Mouse (Mus musculus): Measurements from ENCODE around the gene Erp44. TPM values are rescaled to one million over a fixed set of nuclear protein-coding genes. Genes with fewer than 3 reads are reported as not detected.

Gene Erp44
- polyA plus RNA-seq, 2 experiments: 14.3 to 36.5 TPM

DNA sequence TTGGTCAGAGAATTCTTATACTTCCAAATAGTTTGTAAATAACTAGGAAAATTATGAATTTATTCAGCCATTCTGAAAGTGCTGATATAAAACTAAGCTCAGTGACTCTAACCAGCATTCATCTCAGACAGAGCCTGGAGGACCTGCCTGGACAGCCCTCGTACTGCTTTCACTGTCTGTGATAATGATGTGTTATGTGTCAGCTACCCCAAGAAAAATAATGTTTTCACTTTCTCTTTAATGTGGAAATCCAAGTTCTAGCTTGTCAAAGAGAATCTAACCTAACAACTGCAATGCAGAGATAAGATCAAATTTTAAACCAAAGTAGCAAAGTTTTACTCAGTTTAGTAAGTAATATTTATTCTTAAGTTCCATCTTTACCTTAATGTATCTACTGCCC is 35.6 kb downstream of the Erp44 start:
- H3K9ac ChIP-seq (replicated peaks): no peak overlapping the region
- H3K9me3 ChIP-seq (ENCODE audit: control insufficient read depth, low read length): no peaks in the 10 kb centered on the region
- H3K4me1 ChIP-seq (replicated peaks; ENCODE audit: control insufficient read depth in 2 of 2, insufficient read depth in 2 of 2, low read length in 1 of 2): 0 out of 4 replicates have a peak, but pooled peaks cover 0 to 2% of the 10 kb centered on the region in 2 experiments
- TF ChIP-seq EP300 (IDR thresholded peaks at IDR 0.05; ENCODE audit: low read depth) (no peak), CTCF (IDR thresholded peaks at IDR 0.05; ENCODE audit: low read depth) (no peak)
- ATAC-seq (ENCODE audit: insufficient read depth) (no peak), DNase-seq (ENCODE audit: low read depth in 3 of 3, low spot score in 3 of 3) (no peak)
- H3K27ac ChIP-seq: no peak overlapping the region
- no peak overlapping the region for H3K4me3 ChIP-seq (ENCODE audit: insufficient read depth in 1 of 2, low read depth in 2 of 2, low read length in 2 of 2)
- 73% methylated on average over 1 of the region's 1 CpGs for WGBS (ENCODE audit: insufficient replicate concordance)
- no peaks in the 10 kb centered on the region for H3K27me3 ChIP-seq (ENCODE audit: control insufficient read depth, insufficient read depth, low read length)
- no peaks in the 10 kb centered on the region for H3K36me3 ChIP-seq (replicated peaks; ENCODE audit: control insufficient read depth, insufficient read depth, low read depth)
- H3K4me2 ChIP-seq (ENCODE audit: low read depth): no peak overlapping the region

DNA sequence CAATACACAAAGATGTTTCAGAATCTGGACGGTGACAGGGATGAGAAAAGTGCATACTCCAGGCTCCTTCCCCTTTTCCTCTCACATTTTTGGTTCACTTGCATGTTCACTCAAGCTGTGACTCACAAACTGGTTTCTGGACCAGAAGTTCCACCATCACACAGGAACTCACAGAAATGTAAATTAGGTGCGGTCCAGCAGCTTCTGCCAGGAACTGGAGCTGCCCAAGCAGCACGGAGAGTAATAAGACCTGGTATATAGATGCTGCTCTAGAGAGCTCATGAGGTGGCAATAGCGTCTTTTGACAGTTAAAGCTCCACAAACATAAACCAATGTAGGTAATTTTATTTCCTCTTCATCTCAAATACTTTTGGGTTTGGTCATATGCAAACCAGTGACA is 36.9 kb downstream of the Erp44 start:
- DNase-seq (ENCODE audit: low read depth in 3 of 3, low spot score in 3 of 3) (no peak), ATAC-seq (ENCODE audit: insufficient read depth) (no peak)
- Histone ChIP-seq H3K27ac (no peak overlapping the region), H3K4me1 (replicated peaks; ENCODE audit: control insufficient read depth in 2 of 2, insufficient read depth in 2 of 2, low read length in 1 of 2) (0 out of 4 replicates have a peak, but pooled peaks cover 0 to 2% of the 10 kb centered on the region in 2 experiments), H3K27me3 (ENCODE audit: control insufficient read depth, insufficient read depth, low read length) (no peaks in the 10 kb centered on the region), H3K9me3 (ENCODE audit: control insufficient read depth, low read length) (no peaks in the 10 kb centered on the region), H3K36me3 (replicated peaks; ENCODE audit: control insufficient read depth, insufficient read depth, low read depth) (no peaks in the 10 kb centered on the region), H3K9ac (replicated peaks) (no peak overlapping the region), H3K4me3 (ENCODE audit: insufficient read depth in 1 of 2, low read depth in 2 of 2, low read length in 2 of 2) (no peak overlapping the region), H3K4me2 (ENCODE audit: low read depth) (no peak overlapping the region)
- 86% methylated on average over 4 of the region's 4 CpGs for WGBS (ENCODE audit: insufficient replicate concordance)
- TF ChIP-seq CTCF (IDR thresholded peaks at IDR 0.05; ENCODE audit: low read depth): no peak
- TF ChIP-seq EP300 (IDR thresholded peaks at IDR 0.05; ENCODE audit: low read depth): no peak

DNA sequence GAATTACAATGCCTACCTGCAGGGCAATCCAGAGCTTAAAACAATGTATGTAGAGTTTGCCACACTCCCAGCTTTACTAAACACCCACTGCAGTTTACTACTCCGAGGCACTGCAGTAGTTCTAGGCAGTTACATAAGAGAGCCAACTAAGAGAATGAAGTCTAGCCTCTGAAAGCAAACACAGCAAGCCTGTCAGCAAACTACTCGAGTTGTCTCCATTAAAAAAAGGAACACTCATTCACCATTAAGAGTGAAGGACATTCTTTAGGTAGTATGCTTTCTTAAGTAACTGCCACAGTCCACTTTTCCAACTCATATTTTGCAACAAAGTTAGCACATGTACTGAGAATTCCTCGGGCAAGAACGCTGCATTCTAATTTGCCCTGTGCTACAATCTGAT is 40.3 kb downstream of the Erp44 start:
- Histone ChIP-seq H3K9ac (replicated peaks) (no peak overlapping the region), H3K27ac (no peak overlapping the region), H3K4me3 (ENCODE audit: insufficient read depth in 1 of 2, low read depth in 2 of 2, low read length in 2 of 2) (no peak overlapping the region), H3K4me2 (ENCODE audit: low read depth) (no peak overlapping the region), H3K4me1 (replicated peaks; ENCODE audit: control insufficient read depth in 2 of 2, insufficient read depth in 2 of 2, low read length in 1 of 2) (no peaks in the 10 kb centered on the region), H3K9me3 (ENCODE audit: control insufficient read depth, low read length) (no peaks in the 10 kb centered on the region), H3K36me3 (replicated peaks; ENCODE audit: control insufficient read depth, insufficient read depth, low read depth) (peaks cover 2% of the 10 kb centered on the region; the same call in 1 of the 2 replicates), H3K27me3 (ENCODE audit: control insufficient read depth, insufficient read depth, low read length) (no peaks in the 10 kb centered on the region)
- no peak for DNase-seq (ENCODE audit: low read depth in 3 of 3, low spot score in 3 of 3)
- ATAC-seq (ENCODE audit: insufficient read depth): no peak
- TF ChIP-seq CTCF (IDR thresholded peaks at IDR 0.05; ENCODE audit: low read depth): no peak
- TF ChIP-seq EP300 (IDR thresholded peaks at IDR 0.05; ENCODE audit: low read depth): no peak
- WGBS (ENCODE audit: insufficient replicate concordance): 73% methylated on average over 4 of the region's 4 CpGs

DNA sequence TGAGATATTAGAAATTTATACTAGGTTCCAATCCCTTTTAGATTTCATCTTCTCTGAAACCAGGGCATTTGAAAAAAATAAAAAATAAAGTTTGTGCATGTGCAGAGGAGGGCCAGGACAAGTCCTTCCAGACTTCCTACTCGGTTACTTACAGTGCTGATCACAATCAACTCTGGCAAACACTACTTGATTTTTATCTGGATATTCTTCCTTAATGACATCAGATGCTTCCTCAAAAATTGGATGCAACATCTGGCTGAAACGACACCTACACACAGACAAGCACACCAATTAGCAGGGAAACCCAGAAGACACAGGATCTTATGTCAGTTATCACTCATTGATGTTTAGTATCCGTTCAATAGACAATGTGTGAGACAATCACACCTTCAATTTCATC is 42.6 kb downstream of the Erp44 start:
- Histone ChIP-seq H3K36me3 (replicated peaks; ENCODE audit: control insufficient read depth, insufficient read depth, low read depth) (peaks cover 2% of the 10 kb centered on the region; the same call in 1 of the 2 replicates), H3K27ac (no peak overlapping the region), H3K4me3 (ENCODE audit: insufficient read depth in 1 of 2, low read depth in 2 of 2, low read length in 2 of 2) (no peak overlapping the region), H3K9me3 (ENCODE audit: control insufficient read depth, low read length) (no peaks in the 10 kb centered on the region), H3K27me3 (ENCODE audit: control insufficient read depth, insufficient read depth, low read length) (no peaks in the 10 kb centered on the region), H3K4me2 (ENCODE audit: low read depth) (no peak overlapping the region), H3K4me1 (replicated peaks; ENCODE audit: control insufficient read depth in 2 of 2, insufficient read depth in 2 of 2, low read length in 1 of 2) (no peaks in the 10 kb centered on the region), H3K9ac (replicated peaks) (no peak overlapping the region)
- no peak for DNase-seq (ENCODE audit: low read depth in 3 of 3, low spot score in 3 of 3)
- ATAC-seq (ENCODE audit: insufficient read depth): no peak
- TF ChIP-seq EP300 (IDR thresholded peaks at IDR 0.05; ENCODE audit: low read depth) (no peak), CTCF (IDR thresholded peaks at IDR 0.05; ENCODE audit: low read depth) (no peak)
- 70% methylated on average over 3 of the region's 3 CpGs for WGBS (ENCODE audit: insufficient replicate concordance)

DNA sequence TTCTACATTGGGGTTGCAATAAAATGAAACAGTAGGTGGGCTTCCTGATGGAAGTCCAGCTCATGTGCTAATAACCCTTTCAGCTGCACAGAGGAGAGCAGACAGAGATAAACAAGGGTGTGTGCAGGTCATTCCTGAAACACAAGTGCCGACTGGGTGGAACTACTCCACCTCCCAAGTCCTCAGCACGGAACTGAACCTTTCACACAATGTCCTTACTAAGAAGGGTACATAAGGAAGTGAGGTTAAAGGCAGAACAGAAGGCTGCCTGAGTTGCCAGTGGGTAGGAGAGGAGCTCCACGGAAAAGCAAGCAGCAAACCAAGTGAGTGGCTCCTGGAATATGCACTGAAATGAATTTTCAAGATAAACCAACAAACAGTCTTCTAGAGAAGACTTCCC is 52.6 kb downstream of the Erp44 start:
- H3K4me1 ChIP-seq (replicated peaks; ENCODE audit: control insufficient read depth in 2 of 2, insufficient read depth in 2 of 2, low read length in 1 of 2): no peaks in the 10 kb centered on the region
- TF ChIP-seq EP300 (IDR thresholded peaks at IDR 0.05; ENCODE audit: low read depth): no peak
- no peak for TF ChIP-seq CTCF (IDR thresholded peaks at IDR 0.05; ENCODE audit: low read depth)
- no peaks in the 10 kb centered on the region for H3K9me3 ChIP-seq (ENCODE audit: control insufficient read depth, low read length)
- no peak overlapping the region for H3K4me2 ChIP-seq (ENCODE audit: low read depth)
- H3K27me3 ChIP-seq (ENCODE audit: control insufficient read depth, insufficient read depth, low read length): no peaks in the 10 kb centered on the region
- no peaks in the 10 kb centered on the region for H3K36me3 ChIP-seq (replicated peaks; ENCODE audit: control insufficient read depth, insufficient read depth, low read depth)
- no peak overlapping the region for H3K27ac ChIP-seq
- ATAC-seq (ENCODE audit: insufficient read depth) (no peak), DNase-seq (ENCODE audit: low read depth in 3 of 3, low spot score in 3 of 3) (no peak)
- H3K4me3 ChIP-seq (ENCODE audit: insufficient read depth in 1 of 2, low read depth in 2 of 2, low read length in 2 of 2): no peak overlapping the region
- H3K9ac ChIP-seq (replicated peaks): no peak overlapping the region; the same call in 1 of the 2 replicates
- 48% methylated on average over 3 of the region's 3 CpGs for WGBS (ENCODE audit: insufficient replicate concordance)
